Mouse (Mus musculus): ENCODE measurements around the gene Islr2. TPM values are rescaled to one million over a fixed set of nuclear protein-coding genes. Genes with fewer than 3 reads are reported as not detected.

The Islr2 gene
- polyA plus RNA-seq, 1 experiment from 2014 or later: 13.2 TPM

DNA sequence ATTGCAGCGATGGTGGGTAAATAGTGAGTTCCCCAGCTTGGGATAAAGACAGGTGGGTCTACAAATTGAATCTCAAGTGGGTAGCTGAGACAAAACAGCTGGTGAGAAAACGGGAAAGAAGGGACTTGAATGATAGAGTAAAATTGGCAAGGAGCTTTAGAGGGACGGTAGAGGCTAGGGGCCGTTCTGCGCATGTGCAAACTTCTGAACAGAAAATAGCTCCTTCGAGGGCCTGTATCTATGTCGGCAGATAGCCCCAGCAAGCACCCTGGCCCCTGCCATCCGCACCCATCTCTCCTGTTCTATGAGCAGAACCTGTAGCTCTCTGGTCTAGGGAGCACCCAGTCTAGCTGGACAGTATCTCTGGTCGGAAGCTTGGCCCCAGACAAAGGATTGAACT is 9.9 kb downstream of the Islr2 start:
- Histone ChIP-seq H3K27me3 (ENCODE audit: control insufficient read depth, insufficient read depth, low read length) (peaks cover 32% of the 10 kb centered on the region), H3K36me3 (ENCODE audit: control insufficient read depth, insufficient read depth, low read length) (no peaks in the 10 kb centered on the region), H3K9me3 (ENCODE audit: control insufficient read depth, low read length) (no peaks in the 10 kb centered on the region), H3K4me2 (ENCODE audit: low read depth, low read length) (no peak overlapping the region), H3K9ac (replicated peaks; ENCODE audit: low read depth, low read length) (no peak overlapping the region), H3K27ac (ENCODE audit: low read depth, low read length) (no peak overlapping the region), H3K4me3 (ENCODE audit: low read depth, low read length) (no peak overlapping the region), H3K4me1 (ENCODE audit: control insufficient read depth, insufficient read depth, low read length) (peaks cover 15% of the 10 kb centered on the region)
- WGBS: 63% methylated on average over 9 of the region's 9 CpGs
- no peak for ATAC-seq (ENCODE audit: low read depth)

- Histone ChIP-seq H3K4me1 (ENCODE audit: control insufficient read depth, insufficient read depth, low read length) (no peaks in the 10 kb centered on the region), H3K27me3 (ENCODE audit: control insufficient read depth, insufficient read depth, low read length) (no peaks in the 10 kb centered on the region), H3K9ac (replicated peaks; ENCODE audit: low read depth, low read length) (no peak overlapping the region), H3K9me3 (ENCODE audit: control insufficient read depth, low read length) (no peaks in the 10 kb centered on the region), H3K27ac (ENCODE audit: low read depth, low read length) (no peak overlapping the region), H3K4me3 (ENCODE audit: low read depth, low read length) (no peak overlapping the region), H3K4me2 (ENCODE audit: low read depth, low read length) (no peak overlapping the region), H3K36me3 (ENCODE audit: control insufficient read depth, insufficient read depth, low read length) (no peaks in the 10 kb centered on the region)
- ATAC-seq (ENCODE audit: low read depth): no peak
- WGBS: 78% methylated on average over 6 of the region's 6 CpGs
These were observed 19.7 kb downstream of the Islr2 start for GRCm38 (mm10) chr9:58184456-58184855.

DNA sequence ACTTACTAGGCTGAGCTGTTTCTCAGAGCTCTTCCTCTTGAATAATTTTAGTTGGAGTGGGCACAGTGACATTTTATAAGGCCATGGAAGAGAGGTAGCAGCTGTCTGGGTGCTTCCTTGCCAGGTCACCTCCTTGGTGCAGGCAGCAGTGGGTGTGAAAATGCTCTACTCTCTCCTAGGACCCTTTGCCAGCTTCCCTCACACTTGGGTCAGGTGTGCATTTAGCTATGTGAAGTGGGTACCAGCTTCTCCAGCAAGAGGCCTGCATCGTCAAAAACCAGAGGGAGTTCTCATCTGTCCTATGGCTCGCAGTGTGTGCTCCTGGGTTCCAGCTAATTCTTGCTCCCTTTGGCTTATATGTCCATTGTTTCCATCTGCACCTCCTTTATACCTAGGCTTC is 24.7 kb downstream of the Islr2 start:
- WGBS: 96% methylated on average over 2 of the region's 2 CpGs

GRCm38 (mm10) chr9:58177165-58177564 is 27.0 kb downstream of the Islr2 start:
- no peaks in the 10 kb centered on the region for H3K9me3 ChIP-seq (ENCODE audit: control insufficient read depth, low read length)
- no peaks in the 10 kb centered on the region for H3K4me1 ChIP-seq (ENCODE audit: control insufficient read depth, insufficient read depth, low read length)
- no peaks in the 10 kb centered on the region for H3K27me3 ChIP-seq (ENCODE audit: control insufficient read depth, insufficient read depth, low read length)
- H3K4me2 ChIP-seq (ENCODE audit: low read depth, low read length): no peak overlapping the region
- H3K9ac ChIP-seq (replicated peaks; ENCODE audit: low read depth, low read length): no peak overlapping the region
- H3K4me3 ChIP-seq (ENCODE audit: low read depth, low read length): no peak overlapping the region
- 51% methylated on average over 4 of the region's 4 CpGs for WGBS
- no peak overlapping the region for H3K27ac ChIP-seq (ENCODE audit: low read depth, low read length)
- no peaks in the 10 kb centered on the region for H3K36me3 ChIP-seq (ENCODE audit: control insufficient read depth, insufficient read depth, low read length)
- no peak for ATAC-seq (ENCODE audit: low read depth)

More for the DNA sequence above, 24.7 kb downstream of the Islr2 start:
- Histone ChIP-seq H3K36me3 (ENCODE audit: control insufficient read depth, insufficient read depth, low read length) (no peaks in the 10 kb centered on the region), H3K27me3 (ENCODE audit: control insufficient read depth, insufficient read depth, low read length) (no peaks in the 10 kb centered on the region), H3K4me3 (ENCODE audit: low read depth, low read length) (no peak overlapping the region), H3K4me2 (ENCODE audit: low read depth, low read length) (no peak overlapping the region), H3K9me3 (ENCODE audit: control insufficient read depth, low read length) (no peaks in the 10 kb centered on the region), H3K9ac (replicated peaks; ENCODE audit: low read depth, low read length) (no peak overlapping the region), H3K4me1 (ENCODE audit: control insufficient read depth, insufficient read depth, low read length) (no peaks in the 10 kb centered on the region), H3K27ac (ENCODE audit: low read depth, low read length) (no peak overlapping the region)
- no peak for ATAC-seq (ENCODE audit: low read depth)

GRCm38 (mm10) chr9:58175745-58176487 is 28.2 kb downstream of the Islr2 start:
- H3K36me3 ChIP-seq (ENCODE audit: control insufficient read depth, insufficient read depth, low read length): no peaks in the 10 kb centered on the region
- H3K27ac ChIP-seq (ENCODE audit: low read depth, low read length): no peak overlapping the region
- H3K4me3 ChIP-seq (ENCODE audit: low read depth, low read length): no peak overlapping the region
- H3K4me2 ChIP-seq (ENCODE audit: low read depth, low read length): no peak overlapping the region
- no peak for ATAC-seq (ENCODE audit: low read depth)
- H3K9ac ChIP-seq (replicated peaks; ENCODE audit: low read depth, low read length): no peak overlapping the region
- no peaks in the 10 kb centered on the region for H3K4me1 ChIP-seq (ENCODE audit: control insufficient read depth, insufficient read depth, low read length)
- no peaks in the 10 kb centered on the region for H3K9me3 ChIP-seq (ENCODE audit: control insufficient read depth, low read length)
- 58% methylated on average over 5 of the region's 5 CpGs for WGBS
- no peaks in the 10 kb centered on the region for H3K27me3 ChIP-seq (ENCODE audit: control insufficient read depth, insufficient read depth, low read length)

GRCm38 (mm10) chr9:58174818-58175251 is 29.3 kb downstream of the Islr2 start:
- Histone ChIP-seq H3K4me3 (ENCODE audit: low read depth, low read length) (no peak overlapping the region), H3K4me2 (ENCODE audit: low read depth, low read length) (no peak overlapping the region), H3K9me3 (ENCODE audit: control insufficient read depth, low read length) (no peaks in the 10 kb centered on the region), H3K9ac (replicated peaks; ENCODE audit: low read depth, low read length) (no peak overlapping the region), H3K4me1 (ENCODE audit: control insufficient read depth, insufficient read depth, low read length) (no peaks in the 10 kb centered on the region), H3K36me3 (ENCODE audit: control insufficient read depth, insufficient read depth, low read length) (no peaks in the 10 kb centered on the region), H3K27me3 (ENCODE audit: control insufficient read depth, insufficient read depth, low read length) (no peaks in the 10 kb centered on the region), H3K27ac (ENCODE audit: low read depth, low read length) (no peak overlapping the region)
- 27% methylated on average over 5 of the region's 5 CpGs for WGBS
- no peak for ATAC-seq (ENCODE audit: low read depth)

- Histone ChIP-seq H3K9ac (replicated peaks; ENCODE audit: low read depth, low read length) (no peak overlapping the region), H3K27me3 (ENCODE audit: control insufficient read depth, insufficient read depth, low read length) (no peaks in the 10 kb centered on the region), H3K4me1 (ENCODE audit: control insufficient read depth, insufficient read depth, low read length) (no peaks in the 10 kb centered on the region), H3K36me3 (ENCODE audit: control insufficient read depth, insufficient read depth, low read length) (no peaks in the 10 kb centered on the region), H3K27ac (ENCODE audit: low read depth, low read length) (no peak overlapping the region), H3K9me3 (ENCODE audit: control insufficient read depth, low read length) (no peaks in the 10 kb centered on the region), H3K4me2 (ENCODE audit: low read depth, low read length) (no peak overlapping the region), H3K4me3 (ENCODE audit: low read depth, low read length) (no peak overlapping the region)
- ATAC-seq (ENCODE audit: low read depth): no peak
- 68% methylated on average over 2 of the region's 2 CpGs for WGBS
These were observed 31.3 kb downstream of the Islr2 start for GRCm38 (mm10) chr9:58172863-58173262.

DNA sequence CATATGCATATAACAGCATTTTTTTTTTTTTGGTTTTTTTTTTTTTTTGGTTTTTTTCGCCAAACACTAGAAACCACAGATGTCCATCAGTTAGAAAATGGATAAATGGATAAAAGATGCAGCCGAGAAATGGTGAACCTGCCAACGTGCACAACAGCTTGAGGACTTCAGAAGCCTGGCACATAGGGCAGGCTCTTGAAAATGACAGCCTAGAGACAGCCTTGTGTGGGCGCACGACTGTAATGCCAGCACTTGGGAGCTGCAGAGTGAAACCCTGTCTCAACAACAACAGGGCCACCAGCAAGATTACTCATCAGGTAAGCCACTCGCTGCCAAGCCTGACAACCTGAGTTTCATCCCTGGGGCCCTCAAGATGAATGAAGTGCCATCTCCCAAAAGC is 34.7 kb downstream of the Islr2 start:
- Histone ChIP-seq H3K4me1 (ENCODE audit: control insufficient read depth, insufficient read depth, low read length) (no peaks in the 10 kb centered on the region), H3K27ac (ENCODE audit: low read depth, low read length) (no peak overlapping the region), H3K27me3 (ENCODE audit: control insufficient read depth, insufficient read depth, low read length) (no peaks in the 10 kb centered on the region), H3K9me3 (ENCODE audit: control insufficient read depth, low read length) (no peaks in the 10 kb centered on the region), H3K4me3 (ENCODE audit: low read depth, low read length) (no peak overlapping the region), H3K4me2 (ENCODE audit: low read depth, low read length) (no peak overlapping the region), H3K36me3 (ENCODE audit: control insufficient read depth, insufficient read depth, low read length) (no peaks in the 10 kb centered on the region), H3K9ac (replicated peaks; ENCODE audit: low read depth, low read length) (no peak overlapping the region)
- ATAC-seq (ENCODE audit: low read depth): no peak
- 89% methylated on average over 6 of the region's 6 CpGs for WGBS

DNA sequence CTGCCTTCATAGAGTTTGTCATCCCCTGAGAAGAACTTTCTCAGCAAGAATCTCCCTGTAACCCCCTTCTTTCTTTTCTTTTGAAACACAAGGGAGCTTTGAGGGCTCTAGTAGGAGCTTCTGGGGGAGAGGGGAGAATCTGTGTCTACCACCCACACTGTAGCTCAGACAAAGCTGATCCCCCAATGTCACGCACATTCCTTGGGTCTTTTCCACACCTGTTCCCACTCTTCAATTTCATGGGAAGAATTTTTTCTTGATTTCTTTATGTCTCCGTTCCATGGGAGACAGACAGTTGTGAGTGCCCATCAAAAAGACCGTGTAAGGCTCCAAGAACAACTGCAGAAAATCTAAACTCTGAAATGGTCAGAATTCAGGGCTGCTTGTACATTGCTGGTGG is 35.2 kb downstream of the Islr2 start:
- H3K4me1 ChIP-seq (ENCODE audit: control insufficient read depth, insufficient read depth, low read length): no peaks in the 10 kb centered on the region
- no peaks in the 10 kb centered on the region for H3K9me3 ChIP-seq (ENCODE audit: control insufficient read depth, low read length)
- H3K4me2 ChIP-seq (ENCODE audit: low read depth, low read length): no peak overlapping the region
- no peaks in the 10 kb centered on the region for H3K27me3 ChIP-seq (ENCODE audit: control insufficient read depth, insufficient read depth, low read length)
- no peak overlapping the region for H3K9ac ChIP-seq (replicated peaks; ENCODE audit: low read depth, low read length)
- ATAC-seq (ENCODE audit: low read depth): no peak
- 74% methylated on average over 3 of the region's 3 CpGs for WGBS
- H3K27ac ChIP-seq (ENCODE audit: low read depth, low read length): no peak overlapping the region
- no peak overlapping the region for H3K4me3 ChIP-seq (ENCODE audit: low read depth, low read length)
- no peaks in the 10 kb centered on the region for H3K36me3 ChIP-seq (ENCODE audit: control insufficient read depth, insufficient read depth, low read length)

Data from neural tube, embryonic 14.5 days (tissue).